Mouse (Mus musculus): ENCODE results near the gene Ttc33.

Ttc33 gene

DNA sequence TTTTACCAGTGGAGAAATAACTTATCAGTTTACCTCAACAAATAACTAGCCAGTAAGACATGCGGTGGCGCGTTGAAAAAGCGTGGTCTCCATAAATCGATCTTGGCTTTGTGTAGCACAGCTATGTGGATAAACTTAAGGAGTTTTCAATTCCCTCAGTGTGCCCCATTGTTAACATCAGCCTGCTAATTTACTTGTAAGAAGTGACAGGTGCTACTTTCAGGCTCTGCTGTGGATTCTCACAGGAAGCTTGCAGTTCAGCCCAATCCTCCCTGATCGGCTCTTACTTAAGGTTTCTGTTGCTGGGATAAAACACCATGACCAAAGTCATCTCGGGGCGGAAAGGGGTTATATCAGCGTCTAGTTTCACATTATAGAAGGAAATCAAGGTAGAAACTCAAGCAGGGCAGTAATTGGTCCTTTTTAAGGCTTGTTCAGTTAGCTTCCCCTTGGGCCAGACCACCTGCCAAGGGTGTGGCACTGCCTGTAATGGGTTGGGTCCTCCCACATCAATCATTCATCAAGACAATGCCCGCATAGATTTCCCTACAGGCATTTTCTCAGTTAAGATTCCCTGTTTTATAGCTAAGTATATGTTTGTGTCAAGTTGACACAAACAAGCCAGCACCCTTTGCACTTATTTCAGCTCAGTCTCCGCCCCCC lies 526 bp upstream of the Ttc33 start:
- peak; percentile 17 to 21 for DNase-seq (ENCODE audit: low spot score in 2 of 2)

DNA sequence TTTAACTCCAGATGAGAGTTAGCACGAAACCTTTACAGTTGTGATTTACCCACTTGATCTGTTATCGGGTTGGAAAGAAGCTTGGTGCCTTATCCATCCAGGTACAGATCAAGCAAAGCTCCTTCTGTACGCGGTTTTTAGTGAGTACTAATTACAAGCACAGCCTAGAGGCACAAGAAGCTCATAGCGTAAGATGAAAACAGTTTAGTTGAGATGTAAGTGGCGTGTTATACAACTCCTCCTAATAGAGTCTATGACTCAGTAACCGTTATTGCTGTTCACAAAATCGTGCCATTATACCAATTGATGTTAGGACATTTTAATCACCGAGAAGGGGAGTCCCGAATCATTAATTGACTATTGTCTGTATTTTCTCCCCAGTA lies 959 bp downstream of the Ttc33 start:
- no peak for DNase-seq (ENCODE audit: low spot score in 2 of 2)

DNA sequence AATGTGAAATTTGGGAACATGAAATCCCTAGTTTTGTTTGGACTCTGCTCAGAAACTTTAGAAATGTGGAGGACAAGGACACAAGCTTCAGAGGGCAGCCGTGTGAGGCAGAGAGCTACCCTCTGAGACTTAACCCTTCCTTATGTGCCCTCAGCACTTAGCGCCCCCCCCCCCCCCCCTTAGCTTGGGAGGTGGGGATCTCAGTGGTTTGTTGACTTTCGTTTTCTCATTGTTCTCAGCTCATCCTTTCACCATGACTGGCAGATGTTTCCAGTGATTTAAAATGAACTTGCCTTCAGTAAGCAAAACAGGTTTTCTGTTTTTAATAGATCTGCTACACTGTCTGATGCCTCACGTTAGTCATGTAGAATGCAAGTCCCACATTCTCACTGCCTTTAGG lies 1.8 kb downstream of the Ttc33 start:
- DNase-seq (ENCODE audit: low spot score in 2 of 2), result no peak

DNA sequence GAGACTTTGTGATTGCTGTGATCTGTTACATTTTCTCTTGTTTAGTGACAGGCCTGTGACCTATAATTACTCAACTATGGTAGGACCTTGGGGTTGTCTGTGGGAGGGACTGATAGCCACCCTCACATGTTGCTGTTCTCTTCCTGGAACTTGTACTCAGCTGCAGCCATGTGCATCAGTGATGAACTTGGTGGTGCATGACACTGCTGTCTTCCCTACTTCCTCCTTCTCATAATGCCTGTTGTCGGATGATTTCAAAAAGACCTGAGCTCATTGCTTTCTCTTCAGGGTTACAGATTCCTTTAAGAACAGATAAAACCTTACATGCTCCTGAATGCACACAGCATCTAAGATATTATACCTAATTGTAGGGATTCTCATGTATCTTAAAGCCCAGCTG lies 2.7 kb downstream of the Ttc33 start:
- DNase-seq (ENCODE audit: low spot score in 2 of 2), result no peak

DNA sequence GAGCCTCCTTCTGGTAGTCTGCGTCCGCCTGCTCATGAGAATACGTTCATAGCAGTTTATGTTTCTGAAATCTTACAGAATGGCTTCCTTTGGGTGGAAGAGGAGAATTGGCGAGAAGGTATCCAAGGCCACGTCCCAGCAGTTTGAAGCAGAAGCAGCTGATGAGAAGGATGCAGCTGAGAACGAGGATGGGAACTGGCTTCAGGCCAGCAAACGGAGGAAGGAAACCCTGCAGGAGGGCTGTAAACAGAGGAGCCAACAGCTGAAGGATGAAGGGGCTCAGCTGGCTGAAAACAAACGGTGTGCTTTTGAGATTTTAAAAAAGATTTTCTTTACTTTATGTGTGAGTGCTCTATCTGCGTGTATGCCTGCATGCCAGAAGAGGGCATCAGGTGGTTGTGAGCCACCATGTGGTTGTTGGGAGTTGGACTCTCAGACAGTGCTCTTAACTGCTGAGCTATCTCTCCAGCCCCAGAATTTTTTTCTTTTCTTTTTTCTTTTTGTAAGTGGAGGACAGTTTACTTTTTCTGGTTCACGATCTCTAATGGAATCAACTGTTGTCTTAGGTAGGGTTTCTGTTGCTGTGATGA lies 4.3 kb downstream of the Ttc33 start:
- DNase-seq (ENCODE audit: low spot score in 2 of 2), result no peak

DNA sequence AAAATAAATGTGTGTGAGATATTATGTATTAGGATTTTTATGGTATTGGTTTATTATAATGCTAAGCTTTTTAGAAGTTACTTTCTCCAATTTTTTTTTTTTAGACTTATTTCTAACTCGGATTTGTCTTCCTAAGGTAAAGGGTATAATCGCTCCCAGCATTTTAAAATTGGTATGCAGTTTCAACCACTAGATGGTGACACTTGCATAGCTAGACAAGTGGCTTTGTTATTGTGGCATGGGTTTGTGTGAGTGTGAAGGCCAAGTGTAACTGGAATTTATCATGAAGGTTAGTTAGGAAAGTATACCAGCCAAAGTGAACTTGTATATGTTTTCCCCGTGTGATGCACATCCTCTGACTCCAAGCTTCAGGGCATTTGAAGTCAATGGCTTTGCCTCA lies 8.5 kb downstream of the Ttc33 start:
- no peak for DNase-seq (ENCODE audit: low spot score in 2 of 2)

DNA sequence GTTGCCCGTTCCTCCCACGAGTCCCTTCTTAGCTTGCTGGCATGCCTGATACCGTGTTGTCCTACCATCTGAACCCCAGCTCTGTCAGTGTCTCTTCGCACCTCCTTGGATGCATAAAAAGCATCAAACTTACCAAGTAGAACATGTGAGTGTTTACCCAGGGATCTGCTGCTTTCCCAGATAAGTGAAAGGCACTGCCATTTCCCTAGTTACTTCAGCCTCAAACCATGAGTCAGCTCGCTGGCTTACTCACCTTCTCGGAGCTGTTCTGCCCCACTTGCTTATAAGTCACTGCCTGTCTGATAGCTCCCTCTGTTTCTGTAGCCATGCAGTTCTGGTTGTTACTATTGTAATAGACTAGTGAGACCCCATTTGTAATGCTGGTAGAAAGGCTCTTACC lies 9.1 kb downstream of the Ttc33 start:
- no peak for DNase-seq (ENCODE audit: low spot score in 2 of 2)

DNA sequence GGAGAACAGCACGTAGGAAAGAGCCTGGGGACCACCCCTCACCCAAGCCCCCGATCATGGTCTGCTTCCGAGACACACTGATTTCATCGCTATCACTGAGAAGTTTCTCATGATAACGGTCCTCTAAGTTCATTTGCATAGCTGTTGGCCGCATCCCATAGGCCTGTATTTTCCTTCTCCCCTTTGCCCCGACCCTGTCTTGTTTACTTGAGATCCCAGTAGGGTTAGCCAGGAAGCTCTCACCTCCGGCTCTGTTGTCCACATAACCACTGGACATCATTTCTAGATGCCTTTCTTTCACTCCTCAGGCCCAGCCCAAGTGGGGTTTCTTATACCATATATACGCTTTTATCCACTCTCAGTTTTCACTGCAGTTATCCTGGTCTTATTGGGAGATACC lies 9.6 kb downstream of the Ttc33 start:
- no peak for DNase-seq (ENCODE audit: low spot score in 2 of 2)

DNA sequence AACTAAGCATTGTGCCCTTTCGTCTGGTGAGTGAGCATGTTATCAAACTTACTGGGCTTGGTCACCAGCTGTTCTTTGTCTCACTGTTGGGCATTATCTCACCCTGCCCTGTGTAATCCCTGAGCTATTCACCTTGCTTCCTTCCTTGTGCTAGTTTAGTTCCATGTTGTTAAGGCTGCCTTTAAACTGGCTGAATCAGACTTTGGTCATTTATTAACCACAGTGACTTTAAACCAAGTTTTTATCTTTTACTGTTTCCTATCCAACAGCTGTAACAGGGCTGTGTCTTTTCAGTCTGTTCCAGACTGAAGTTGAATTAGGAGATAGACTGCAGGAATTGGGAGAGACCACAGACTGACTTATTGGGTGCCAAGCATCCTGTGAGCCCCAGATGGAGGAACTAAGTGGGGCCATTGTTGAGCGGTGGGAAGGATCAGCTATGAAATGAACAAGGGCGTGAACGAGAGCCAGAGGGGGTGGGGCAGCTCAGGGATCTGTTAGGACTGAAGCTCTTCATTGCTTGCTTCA lies 10.7 kb downstream of the Ttc33 start:
- DNase-seq (ENCODE audit: low spot score in 2 of 2), result no peak

DNA sequence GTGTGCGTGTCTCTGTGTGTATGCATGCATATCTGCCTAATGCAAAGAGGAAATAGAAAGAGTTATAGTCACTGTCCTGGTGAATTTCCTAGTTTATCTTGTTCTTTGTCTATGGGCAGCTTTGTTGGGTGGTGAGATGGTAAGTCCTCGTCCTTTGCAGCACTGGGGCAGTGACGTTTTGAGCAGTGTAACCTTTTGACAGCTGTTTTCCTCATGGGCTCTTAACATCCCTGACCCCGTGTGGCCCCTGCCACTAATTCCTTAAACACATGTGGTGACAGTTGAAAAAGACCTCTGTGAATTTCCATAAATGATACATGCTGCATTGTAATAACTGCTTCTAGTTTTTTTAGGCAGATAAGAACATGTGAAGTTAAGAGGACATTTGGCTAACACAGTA lies 11.4 kb downstream of the Ttc33 start:
- no peak for DNase-seq (ENCODE audit: low spot score in 2 of 2)

DNA sequence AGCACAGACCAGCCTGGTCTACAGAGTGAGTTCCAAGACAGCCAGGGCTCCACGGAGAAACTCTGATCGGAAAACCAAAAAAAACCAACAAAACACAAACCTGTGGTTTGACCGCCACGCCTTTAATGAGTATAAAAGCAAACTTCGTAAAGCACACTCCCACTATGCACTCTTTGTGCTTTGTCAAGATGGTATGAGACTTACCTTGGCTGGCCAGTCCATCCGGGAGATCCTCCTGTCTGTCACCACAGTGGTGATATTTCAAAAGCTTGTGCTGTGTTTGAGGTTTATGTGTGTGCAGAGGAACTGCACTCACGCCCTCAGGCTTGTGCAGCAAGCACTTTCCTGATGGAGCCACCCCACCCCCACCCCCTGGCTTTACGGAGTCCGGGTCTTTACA lies 19.9 kb downstream of the Ttc33 start:
- no peak for DNase-seq (ENCODE audit: low spot score in 2 of 2)

DNA sequence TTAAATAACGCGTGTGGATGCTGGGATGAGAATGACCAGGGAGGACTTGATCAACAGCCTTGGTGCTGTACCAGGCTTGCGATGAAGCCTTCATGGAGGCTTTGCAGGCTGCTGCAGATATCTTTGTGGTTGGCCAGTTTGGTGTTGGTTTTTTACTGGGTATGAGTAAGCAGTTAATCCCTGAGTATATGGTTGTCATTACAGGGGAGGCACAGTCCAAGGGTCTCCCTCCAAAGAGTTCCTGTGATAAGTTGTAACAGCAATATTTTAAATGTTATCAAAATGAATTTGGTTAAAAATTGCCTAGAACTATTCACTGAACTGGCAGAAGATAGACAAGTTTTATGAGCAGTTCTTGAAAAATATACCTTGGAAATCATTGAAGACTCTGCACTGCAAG lies 23.8 kb downstream of the Ttc33 start:
- DNase-seq (ENCODE audit: low spot score in 2 of 2), result no peak

DNA sequence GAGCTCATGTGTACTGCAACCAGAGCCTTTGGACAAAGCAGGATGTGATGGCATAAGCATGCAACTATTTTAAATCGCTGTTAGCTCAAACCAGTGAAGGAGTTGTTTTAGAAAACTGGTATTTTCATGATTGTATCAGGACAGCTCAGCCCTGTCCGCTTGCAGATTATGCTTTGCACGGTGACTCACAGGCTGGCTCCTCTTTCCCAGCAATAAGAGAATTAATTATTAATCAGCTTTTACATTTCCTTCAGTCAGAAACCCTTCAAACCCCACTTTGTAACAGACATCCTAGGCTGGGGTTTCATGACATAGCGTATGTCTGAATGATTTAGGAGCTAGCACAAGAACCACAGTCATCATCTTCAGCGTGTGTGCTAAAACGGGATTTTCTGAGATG lies 35.2 kb downstream of the Ttc33 start:
- no peak for DNase-seq (ENCODE audit: low spot score in 2 of 2)

DNA sequence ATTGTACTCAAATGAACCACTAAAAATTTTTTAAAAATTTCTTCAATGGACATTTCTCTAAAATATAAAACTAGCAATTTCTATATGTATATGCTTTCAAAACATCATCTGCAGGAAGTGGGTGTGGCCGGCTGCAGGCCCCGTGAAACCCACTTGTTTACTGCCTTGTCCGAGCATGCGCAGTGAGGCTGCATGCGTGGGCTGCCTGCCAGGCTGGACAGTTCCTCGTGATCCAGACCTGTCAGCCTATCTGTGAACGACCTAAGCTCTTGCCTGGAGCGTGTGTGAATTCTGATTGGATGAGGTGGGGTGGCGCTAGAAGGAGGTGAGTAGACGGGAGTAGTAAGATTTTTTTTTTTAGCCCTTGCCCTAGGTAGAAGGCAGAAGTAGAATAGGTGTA lies 45.4 kb downstream of the Ttc33 start:
- DNase-seq (ENCODE audit: low spot score in 2 of 2), result peak in 1 of 2 experiments; percentile 29

DNA sequence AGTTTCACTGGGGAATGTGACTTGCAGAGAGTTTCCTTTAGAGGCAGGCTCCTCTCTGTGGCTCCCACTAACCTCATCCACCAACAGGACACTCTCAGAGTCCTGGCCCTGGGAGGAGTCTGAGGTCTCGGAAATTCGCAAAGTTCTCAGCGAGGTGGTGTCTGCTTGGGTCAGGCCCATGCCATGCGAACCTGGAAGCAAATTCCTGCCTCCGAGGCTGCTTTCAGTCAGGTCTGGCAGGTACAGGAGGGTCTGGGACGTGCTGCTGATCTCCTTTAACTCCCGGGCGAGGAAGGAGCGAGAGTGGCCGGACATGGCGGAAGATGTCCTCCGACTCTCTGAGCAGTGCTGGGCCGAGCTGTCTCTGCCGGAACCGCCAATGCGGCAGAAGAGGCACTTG lies 49.3 kb downstream of the Ttc33 start:
- DNase-seq (ENCODE audit: low spot score in 2 of 2), result no peak

DNA sequence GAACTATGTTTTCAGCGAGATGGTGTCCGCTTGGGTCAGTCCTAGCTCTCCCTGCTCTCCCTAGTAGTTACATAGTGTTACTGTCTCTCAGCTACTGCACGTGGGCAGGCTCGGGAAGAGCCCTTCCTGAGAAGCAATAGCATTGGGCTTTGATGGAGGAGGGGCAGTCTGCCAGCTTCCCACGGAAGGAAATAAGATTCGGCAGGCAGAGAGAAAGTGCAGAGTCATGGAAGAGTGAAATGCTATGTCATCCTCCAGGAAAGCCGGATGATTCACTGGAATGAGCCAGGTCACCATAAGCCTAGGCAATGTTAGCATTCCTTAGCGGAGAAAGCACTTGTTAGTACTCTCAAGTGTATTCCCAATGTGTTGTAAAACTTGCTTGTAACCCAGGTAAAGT lies 50.2 kb downstream of the Ttc33 start:
- peak in 1 of 2 experiments; percentile 31 for DNase-seq (ENCODE audit: low spot score in 2 of 2)

DNA sequence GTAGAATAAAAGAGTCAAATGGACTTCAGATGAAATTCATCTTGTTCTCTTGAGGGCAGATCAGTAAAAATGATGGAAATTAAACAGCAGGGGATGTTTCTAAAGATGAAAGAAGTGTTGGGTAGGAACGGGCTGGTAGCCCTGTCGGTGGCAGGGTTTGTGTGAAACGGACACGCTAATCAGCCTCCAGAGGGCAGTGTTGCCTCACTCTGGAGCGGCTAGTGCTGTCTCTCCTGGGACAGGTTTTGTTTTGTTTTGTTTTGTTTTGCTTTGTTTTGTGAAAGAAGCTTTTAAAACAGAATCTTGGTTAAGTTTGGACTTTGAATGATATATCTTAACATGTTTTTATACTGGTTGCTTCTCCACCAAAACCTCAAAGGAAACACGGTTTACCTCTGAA lies 51.2 kb downstream of the Ttc33 start:
- peak; percentile 75 to 90 for DNase-seq (ENCODE audit: low spot score in 2 of 2)

DNA sequence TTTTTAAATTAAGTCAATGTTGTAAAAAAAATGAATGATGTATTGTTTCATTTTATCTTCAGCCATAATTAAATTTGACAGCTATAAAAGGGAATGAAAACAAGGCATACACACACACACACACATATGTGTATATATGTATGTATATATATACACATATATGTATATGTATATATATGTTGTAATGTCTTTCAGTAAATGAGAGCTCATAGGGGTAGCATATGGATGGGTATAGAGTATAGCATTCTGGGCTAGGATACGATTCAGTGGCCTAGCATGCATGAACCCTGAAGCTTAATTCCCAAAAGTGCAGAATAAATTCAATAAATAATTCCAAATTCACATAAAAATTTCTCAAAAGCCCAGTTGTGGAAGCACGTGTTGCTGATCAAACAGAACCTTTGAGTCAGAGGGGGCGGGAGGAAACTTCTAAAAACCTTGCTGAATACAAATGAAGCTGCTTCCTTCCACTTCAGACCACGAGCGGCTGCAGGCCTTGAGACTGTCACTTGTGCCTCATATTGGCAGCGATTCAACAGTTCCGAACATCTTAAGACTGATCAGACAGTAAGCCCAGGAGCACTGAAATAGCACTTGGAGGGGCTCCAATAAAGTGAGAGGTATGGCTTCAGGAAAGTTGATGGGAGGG lies 51.8 kb downstream of the Ttc33 start:
- peak; percentile 28 to 41 for DNase-seq (ENCODE audit: low spot score in 2 of 2)

DNA sequence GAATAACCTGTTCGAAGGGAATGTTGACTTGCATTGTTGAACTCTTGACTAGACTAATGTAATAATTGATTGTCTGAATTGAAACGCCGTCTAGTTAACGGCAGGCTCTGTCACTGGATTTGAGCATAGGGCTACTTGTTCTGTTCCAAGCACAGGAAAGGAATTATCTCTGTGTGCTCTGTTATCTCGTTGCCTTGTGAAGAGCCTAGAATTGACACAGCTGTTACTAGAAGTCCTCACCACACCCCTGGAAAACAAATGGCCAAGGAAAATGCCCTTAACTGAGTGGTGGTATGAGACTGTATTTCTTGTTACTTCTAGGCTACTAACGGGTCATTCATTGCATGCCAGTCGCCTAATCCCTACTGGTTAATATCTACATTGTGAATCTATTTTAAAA lies 52.7 kb downstream of the Ttc33 start:
- DNase-seq (ENCODE audit: low spot score in 2 of 2), result no peak

DNA sequence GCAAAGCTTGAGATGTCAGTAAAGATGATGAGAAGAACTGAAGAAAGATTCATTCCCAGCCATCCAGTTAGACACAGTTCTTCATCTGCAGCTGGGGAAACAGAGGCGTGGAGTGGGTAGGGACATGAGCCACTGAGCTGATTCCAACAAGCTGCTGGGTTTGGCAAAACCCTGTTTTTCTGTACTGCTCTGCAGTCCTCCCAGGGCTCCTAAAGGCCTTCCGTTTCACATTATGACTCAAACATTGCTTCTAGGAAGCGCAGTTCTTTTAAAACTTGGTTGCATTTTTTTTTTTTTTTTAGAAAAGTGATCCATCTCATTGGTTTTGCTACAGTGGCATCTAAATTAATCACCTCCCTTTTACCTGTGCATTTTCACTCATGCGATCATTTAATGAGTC lies 53.2 kb downstream of the Ttc33 start:
- no peak for DNase-seq (ENCODE audit: low spot score in 2 of 2)

DNA sequence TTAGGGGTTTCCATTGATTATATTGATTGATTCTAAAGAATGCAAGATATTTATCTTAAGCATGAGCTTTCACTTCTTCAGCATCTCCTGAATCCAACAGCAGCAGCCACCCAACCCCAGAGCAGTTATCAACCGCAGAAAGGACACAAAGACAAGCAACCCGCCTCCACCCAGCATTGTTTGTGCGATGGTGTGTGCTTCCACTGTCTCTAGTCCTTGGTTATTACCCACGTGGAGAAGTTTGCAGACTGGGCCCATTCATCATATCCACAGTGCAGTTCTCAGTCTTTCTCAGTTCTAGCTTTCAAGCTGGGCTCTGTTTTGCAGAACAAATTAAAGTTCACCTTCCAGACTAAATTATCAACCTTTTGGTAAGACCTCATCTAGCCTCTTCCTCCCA lies 54.0 kb downstream of the Ttc33 start:
- no peak for DNase-seq (ENCODE audit: low spot score in 2 of 2)

DNA sequence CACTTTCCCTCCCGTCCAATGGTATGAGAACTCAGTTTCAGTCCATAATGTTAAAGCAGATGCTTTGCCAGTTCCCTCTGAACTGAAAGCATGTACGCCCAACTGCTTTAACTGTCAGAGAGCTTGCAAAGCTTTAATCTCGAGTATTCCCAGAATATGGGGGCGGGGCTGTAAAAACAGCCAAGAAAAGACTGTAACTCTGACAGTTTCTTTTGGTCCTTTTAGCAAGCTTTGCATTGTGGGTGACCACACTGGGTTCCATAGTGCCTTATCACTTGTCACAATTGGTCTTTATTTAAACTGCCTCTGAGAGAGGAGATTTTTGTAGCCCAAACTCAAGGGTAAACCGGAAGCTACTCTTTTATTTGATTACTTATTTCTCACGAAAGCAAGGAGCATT lies 54.6 kb downstream of the Ttc33 start:
- peak in 1 of 2 experiments; percentile 24 for DNase-seq (ENCODE audit: low spot score in 2 of 2)

DNA sequence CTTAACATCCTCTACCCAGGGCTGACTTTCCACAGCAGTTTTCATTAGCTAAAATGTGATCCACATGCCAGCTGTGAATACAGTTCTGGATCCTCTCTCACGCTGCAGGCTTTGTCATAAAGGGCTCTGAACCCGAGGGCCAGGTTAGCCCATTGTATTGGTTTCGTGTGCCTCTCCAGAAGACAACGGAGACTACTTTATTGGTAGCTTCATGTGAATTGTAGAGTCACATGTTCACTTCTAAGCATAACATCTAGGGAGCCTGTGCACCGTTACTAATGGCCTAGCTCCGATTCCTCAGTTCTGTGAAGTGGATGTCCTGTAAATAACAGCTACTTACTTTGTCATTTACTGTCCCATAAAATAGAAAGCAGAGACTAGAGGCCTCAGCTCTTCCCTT lies 55.0 kb downstream of the Ttc33 start:
- no peak for DNase-seq (ENCODE audit: low spot score in 2 of 2)
